Mouse (Mus musculus) central nervous system, embryonic 11.5 days (tissue): ENCODE data around the gene Oas1a. TPM values are rescaled to one million over a fixed set of nuclear protein-coding genes. Genes with fewer than 3 reads are reported as not detected.

Source experiments
- polyA plus RNA-seq: library from polyadenylated mRNA; depleted of rRNA; stranded (reverse); fragments of >200 nt; gene quantifications from 2 replicates; pipeline ENCODE4 v1.2.3, GENCODE M21; 2012; rRNA removed

Oas1a gene
- polyA plus RNA-seq, result 0.41 and 0.57 TPM in 2 replicates

DNA sequence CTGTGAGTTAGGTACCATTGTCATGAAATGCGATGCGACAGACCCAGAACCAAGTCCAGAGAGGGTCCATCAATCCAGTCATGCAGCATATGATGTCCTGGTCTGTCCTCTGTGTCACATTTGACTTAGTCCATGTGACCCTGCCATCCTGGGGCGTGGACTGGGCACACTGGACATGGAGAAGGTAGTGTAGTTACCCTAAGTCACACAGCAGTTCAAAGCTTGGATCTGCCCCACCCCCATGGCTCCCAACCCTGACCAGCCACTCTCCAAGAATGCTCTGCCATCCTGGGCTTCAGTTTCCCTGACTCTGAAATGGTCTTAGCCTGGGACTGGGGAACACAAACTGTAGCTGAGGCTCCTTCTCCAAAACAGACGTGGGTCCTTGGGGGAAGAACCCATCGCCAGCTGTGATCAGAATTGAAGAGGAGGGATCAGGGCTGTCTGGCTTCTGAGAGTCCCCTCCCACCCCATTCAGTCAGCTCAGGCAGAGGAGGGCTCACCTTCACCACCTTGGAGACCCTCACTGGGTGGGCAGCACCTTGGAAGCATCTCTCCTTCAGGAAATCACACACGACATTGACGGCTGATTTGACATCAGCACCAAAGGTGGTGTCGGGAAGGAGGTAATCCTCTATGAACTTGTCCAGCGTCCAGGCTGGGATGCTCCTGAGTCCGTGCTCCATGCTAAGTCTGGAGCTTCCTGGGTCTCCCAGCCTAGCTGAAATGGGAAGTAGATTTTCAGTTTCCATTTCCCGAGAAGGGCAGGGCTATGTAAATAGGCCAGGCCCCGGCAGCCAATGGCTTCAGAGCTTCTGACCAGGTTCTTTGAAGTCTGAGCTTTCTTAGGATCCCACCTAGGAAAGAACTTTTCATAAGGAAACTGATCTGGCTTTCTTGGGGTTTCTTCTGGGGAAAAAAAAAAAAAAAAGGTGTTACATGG, at the start of gene Oas1a:
Oas1a (minus strand) TSS at position 731 of the 943 bp plus-strand sequence.

DNA sequence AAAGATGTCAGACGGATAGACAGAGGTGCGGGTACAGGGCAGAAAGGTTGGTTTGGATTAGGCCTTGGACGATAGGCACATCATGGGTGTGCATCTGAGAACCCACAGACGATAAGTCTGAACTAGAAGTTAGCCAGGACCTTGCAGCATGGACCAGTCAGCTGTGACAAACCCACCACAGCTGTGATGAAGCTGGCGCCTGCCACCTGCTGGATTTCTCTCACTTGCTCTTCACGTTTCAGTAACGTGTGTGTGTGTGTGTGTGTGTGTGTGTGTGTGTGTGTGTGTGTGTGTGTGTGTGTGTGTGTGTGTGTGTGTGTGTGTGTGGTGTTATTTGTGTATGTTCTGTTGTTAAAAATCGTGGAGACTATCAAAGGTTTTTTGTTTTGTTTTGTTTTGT, 6.9 kb upstream of the Oas1a start, which contains the start of gene Oas1d:
Oas1d (plus strand) TSS at position 333 of the 400 bp plus-strand sequence.

DNA sequence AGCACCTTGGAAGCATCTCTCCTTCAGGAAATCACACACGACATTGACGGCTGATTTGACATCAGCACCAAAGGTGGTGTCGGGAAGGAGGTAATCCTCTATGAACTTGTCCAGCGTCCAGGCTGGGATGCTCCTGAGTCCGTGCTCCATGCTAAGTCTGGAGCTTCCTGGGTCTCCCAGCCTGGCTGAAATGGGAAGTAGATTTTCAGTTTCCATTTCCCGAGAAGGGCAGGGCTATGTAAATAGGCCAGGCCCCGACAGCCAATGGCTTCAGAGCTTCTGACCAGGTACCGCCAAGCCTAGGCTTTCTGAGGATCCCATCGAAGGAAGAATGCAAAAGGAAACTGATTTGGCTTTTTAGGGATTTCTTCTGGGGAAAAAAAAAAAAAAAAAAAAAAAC, 19.9 kb downstream of the Oas1a start, which contains the start of gene Oas1g:
Oas1g (minus strand) TSS at position 201 of the 400 bp plus-strand sequence.

DNA sequence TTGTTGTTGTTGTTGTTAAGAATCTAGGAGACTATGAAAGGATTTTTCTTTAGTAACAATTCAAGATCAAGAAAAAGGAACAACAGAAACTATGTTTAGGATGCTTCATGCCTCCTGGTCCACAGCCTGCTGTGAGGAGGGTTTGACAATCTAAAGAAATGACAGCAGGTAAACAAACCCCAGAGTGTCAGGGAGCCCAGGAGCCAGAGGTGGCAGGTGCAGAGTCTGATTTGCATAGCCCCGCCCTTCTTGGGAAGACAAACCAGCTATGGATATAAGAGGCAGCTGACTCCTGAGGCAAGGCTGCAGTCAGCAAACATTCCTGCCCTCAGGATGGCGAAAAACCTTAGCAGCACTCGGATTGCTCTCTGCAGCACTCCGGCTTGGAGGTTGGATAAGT, 46.2 kb downstream of the Oas1a start, which contains the start of gene Oas1h:
Oas1h (plus strand) TSS at position 301 of the 400 bp plus-strand sequence.

DNA sequence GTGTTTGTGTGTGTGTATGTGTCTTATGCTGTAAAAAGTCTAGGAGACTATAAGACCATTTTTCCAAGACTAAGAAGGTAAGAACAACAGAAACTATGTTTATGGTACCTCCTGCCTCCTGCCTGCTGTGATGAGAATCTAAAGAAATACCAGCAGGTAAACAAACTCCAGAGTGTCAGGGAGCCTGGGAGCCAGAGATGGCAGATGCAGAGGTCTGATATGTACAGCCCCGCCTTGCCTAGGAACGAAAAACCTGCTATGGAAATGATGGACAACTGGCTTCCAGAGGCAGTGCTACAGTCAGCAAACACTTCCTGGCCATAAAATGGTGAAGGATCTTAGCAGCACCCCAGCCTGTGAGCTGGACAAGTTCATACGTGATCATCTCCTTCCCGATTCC, 60.3 kb downstream of the Oas1a start, which contains the start of gene Oas1f:
Oas1f (plus strand) TSS at position 301 of the 400 bp plus-strand sequence.

Other genes starting within 250 kb of the Oas1a start
- 9.1 and 13.1 TPM in 2 replicates for gene Dtx1, start 195.6 kb downstream of the Oas1a start, polyA plus RNA-seq
- 0.36 and 0.40 TPM in 2 replicates for gene Oas2, start 157.7 kb downstream of the Oas1a start, polyA plus RNA-seq
- gene Oas3, start 129.9 kb downstream of the Oas1a start, polyA plus RNA-seq, result 0.14 and 0.19 TPM in 2 replicates
- 0.04 and 0.09 TPM in 2 replicates for gene Oas1e, start 112.0 kb downstream of the Oas1a start, polyA plus RNA-seq
- gene Oas1c, start 95.0 kb downstream of the Oas1a start, polyA plus RNA-seq, result 0.47 and 0.71 TPM in 2 replicates
- gene Oas1f, start 60.2 kb downstream of the Oas1a start, polyA plus RNA-seq, result not detected in 2 replicates
- gene Oas1h, start 46.1 kb downstream of the Oas1a start, polyA plus RNA-seq, result not detected in 2 replicates
- gene Oas1g, start 19.9 kb downstream of the Oas1a start, polyA plus RNA-seq, result 0.12 and 0.19 TPM in 2 replicates
- not detected in 2 replicates for gene Oas1d, start 7.0 kb upstream of the Oas1a start, polyA plus RNA-seq
- 1.4 and 1.8 TPM in 2 replicates for gene Rph3a, start 102.6 kb upstream of the Oas1a start, polyA plus RNA-seq